Mouse (Mus musculus) lung, adult 2 months (tissue): ENCODE data around the gene Phykpl.

Source experiments
- CTCF ChIP-seq: fragments of 200-500 bp; IDR thresholded peaks from 2 replicates; pipeline ENCODE4 v1.5.1; 2011; ENCODE audit warnings: mild to moderate bottlenecking, low read length, control low read depth; ENCODE audit not compliant: insufficient read depth
- POLR2A ChIP-seq: fragments of 200-500 bp; IDR thresholded peaks from 2 replicates; pipeline ENCODE4 v1.6.1; 2011; ENCODE audit warnings: low read depth, mild to moderate bottlenecking, control low read depth, low read length, borderline replicate concordance; ENCODE audit errors: extremely low read depth

DNA sequence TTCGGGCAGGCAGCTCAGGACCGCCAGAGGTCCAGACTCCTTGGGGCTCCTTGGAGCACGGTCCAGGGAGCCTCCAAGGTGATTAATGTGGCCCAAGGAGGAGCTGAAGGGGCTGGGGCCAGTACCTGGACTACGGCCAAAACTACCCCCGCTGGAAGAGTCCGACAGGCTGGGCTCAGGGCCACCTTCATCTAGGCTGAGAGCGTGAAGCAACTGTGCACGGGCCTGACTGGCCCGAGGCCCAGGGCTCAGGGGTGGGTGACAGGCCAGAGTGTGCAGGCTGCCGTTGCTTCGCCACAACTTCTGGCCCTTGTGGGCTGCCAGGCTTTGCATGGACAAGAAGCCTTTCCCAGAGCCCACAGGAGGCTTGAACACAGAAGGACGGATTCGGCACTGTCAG is 60.7 kb downstream of the Phykpl start:
- TF ChIP-seq CTCF (no peak), POLR2A (no peak)
